Mouse (Mus musculus): ENCODE data around the gene Pcmt1.

DNA sequence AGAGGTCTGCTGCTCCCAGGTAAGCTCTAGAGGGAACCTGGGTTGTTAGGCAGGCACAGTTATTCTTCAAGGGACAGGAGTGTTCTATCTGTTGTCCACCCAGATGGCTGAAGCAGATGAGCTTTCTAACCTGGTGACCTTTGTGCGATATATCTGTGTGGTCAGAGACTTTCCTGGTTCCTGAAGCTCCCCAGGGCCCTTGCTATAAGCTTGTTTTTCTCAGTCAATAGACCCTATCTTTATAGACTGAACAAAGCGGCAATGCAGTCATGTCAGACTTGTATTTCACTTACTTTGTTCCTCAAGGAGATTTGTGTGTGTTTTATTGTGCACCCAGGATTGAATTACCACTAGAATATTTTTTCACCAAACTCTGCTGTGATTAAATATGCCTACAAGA, 29.9 kb downstream of the Pcmt1 start:
- TF ChIP-seq CTCF (IDR thresholded peaks at IDR 0.05; ENCODE audit: insufficient read depth, low read depth, low read length) = no peak
- TF ChIP-seq POLR2A (IDR thresholded peaks at IDR 0.05; ENCODE audit: insufficient read depth, low read depth, low read length) = no peak
